Mouse (Mus musculus): Measurements from ENCODE around the gene Cradd. TPM values are rescaled to one million over a fixed set of nuclear protein-coding genes. Genes with fewer than 3 reads are reported as not detected.

Gene Cradd
- polyA plus RNA-seq, 1 experiment = 16.7 TPM

DNA sequence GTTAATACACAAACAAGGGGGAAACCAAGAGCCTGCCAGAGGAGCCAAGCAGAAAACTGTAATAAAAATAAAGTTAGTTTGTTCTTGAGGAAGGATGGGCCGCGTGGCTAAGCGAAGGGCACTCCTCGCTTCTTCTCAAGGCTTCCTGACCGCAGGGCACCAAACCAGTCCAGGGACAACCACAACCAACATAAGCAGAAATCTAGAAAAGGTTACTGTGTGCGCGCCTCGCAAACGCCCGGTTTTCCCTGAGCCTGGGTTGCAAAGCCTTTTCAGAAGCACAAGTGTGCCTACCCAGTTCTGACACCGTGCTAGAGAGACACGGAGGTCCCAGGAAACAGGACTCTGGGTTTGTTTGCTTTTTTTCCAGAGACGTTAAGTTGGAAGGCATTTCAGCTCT, 4.9 kb downstream of the Cradd start:
- TF ChIP-seq POLR2A (IDR thresholded peaks at IDR 0.05; ENCODE audit: low read depth, low read length) = no peak
- TF ChIP-seq CTCF (IDR thresholded peaks at IDR 0.05; ENCODE audit: extremely low read depth, insufficient read length, insufficient replicate concordance, low read depth, low read length) = no peak
- no peak overlapping the region for H3K27ac ChIP-seq (ENCODE audit: insufficient read depth, low read depth, low read length)

DNA sequence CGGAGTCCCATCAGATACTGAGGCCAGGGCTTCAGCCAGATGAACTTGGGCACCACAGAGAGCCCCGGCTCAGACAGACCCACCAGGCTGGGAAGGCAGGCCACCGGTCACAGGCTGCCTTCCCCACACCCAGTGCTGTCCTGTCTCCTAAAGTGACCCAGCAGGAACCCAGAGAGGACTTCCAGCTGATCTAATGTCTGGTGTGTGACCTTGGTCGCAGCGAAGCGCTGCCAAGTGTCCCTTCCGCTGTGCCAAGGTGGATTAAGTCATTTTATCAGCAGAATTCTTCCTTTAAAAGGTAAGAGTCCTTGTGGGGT, 5.6 kb downstream of the Cradd start:
- no peak for TF ChIP-seq POLR2A (IDR thresholded peaks at IDR 0.05; ENCODE audit: low read depth, low read length)
- TF ChIP-seq CTCF (IDR thresholded peaks at IDR 0.05; ENCODE audit: extremely low read depth, insufficient read length, insufficient replicate concordance, low read depth, low read length) = no peak
- Histone ChIP-seq H3K27ac (ENCODE audit: insufficient read depth, low read depth, low read length) (no peak overlapping the region), H3K4me3 (ENCODE audit: low read depth, low read length) (no peak overlapping the region), H3K27me3 (ENCODE audit: control insufficient read depth, insufficient read depth, low read length) (no peaks in the 10 kb centered on the region), H3K36me3 (ENCODE audit: control insufficient read depth, insufficient read depth, low read length) (peaks cover 5% of the 10 kb centered on the region; the same call in 1 of the 2 replicates), H3K4me1 (ENCODE audit: control insufficient read depth, insufficient read depth, insufficient read length, low read length) (peaks cover 21% of the 10 kb centered on the region)
- 88% methylated on average over 7 of the region's 7 CpGs for WGBS

More for the DNA sequence above, 4.9 kb downstream of the Cradd start:
- Histone ChIP-seq H3K4me3 (ENCODE audit: low read depth, low read length) (no peak overlapping the region), H3K4me1 (ENCODE audit: control insufficient read depth, insufficient read depth, insufficient read length, low read length) (peaks cover 18% of the 10 kb centered on the region), H3K36me3 (ENCODE audit: control insufficient read depth, insufficient read depth, low read length) (peaks cover 5% of the 10 kb centered on the region; the same call in 1 of the 2 replicates), H3K27me3 (ENCODE audit: control insufficient read depth, insufficient read depth, low read length) (no peaks in the 10 kb centered on the region)
- 91% methylated on average over 13 of the region's 13 CpGs for WGBS

DNA sequence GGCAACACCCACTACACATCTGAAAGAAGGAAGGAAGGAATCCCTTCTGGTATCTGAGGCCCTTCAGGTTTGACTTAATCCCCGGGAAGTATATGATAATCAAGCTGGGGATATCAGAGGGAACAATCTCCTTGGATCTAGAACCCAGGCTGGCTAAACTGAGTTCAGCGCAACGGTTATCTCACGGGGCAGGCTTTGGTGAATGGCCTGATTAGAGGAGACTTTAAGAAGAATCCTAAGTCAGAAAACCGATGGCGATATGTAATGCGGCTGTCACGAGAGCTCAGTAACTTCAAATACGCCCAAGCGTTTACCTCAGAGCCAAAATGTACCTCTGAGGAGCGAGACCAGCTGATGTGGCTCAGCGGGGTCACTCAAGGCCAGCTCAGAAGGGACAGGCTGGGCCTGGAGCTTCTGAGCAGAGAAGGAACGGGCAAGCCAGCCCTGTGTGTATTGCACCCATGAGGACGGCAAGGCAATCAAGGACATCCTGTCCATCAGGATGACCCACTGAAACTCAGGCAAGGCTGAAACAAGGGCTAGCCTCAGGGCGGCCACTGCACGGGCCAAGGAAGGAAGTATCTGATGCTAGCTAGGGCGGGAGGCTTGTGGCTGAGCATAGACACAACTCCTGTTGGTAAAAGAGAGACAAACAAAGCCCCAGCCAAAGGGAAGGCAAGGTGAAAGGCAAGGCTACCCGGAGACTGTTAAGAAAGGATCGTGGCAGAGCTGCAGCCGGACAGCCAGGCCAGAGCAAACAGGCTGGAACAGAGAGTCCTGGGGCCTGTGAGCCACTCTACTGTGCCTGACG, 6.1 kb downstream of the Cradd start:
- Histone ChIP-seq H3K27me3 (ENCODE audit: control insufficient read depth, insufficient read depth, low read length) (no peaks in the 10 kb centered on the region), H3K4me1 (ENCODE audit: control insufficient read depth, insufficient read depth, insufficient read length, low read length) (peaks cover 21% of the 10 kb centered on the region), H3K4me3 (ENCODE audit: low read depth, low read length) (no peak overlapping the region), H3K27ac (ENCODE audit: insufficient read depth, low read depth, low read length) (no peak overlapping the region), H3K36me3 (ENCODE audit: control insufficient read depth, insufficient read depth, low read length) (peaks cover 5% of the 10 kb centered on the region; the same call in 1 of the 2 replicates)
- TF ChIP-seq POLR2A (IDR thresholded peaks at IDR 0.05; ENCODE audit: low read depth, low read length) (no peak), CTCF (IDR thresholded peaks at IDR 0.05; ENCODE audit: extremely low read depth, insufficient read length, insufficient replicate concordance, low read depth, low read length) (no peak)
- 92% methylated on average over 21 of the region's 21 CpGs for WGBS

DNA sequence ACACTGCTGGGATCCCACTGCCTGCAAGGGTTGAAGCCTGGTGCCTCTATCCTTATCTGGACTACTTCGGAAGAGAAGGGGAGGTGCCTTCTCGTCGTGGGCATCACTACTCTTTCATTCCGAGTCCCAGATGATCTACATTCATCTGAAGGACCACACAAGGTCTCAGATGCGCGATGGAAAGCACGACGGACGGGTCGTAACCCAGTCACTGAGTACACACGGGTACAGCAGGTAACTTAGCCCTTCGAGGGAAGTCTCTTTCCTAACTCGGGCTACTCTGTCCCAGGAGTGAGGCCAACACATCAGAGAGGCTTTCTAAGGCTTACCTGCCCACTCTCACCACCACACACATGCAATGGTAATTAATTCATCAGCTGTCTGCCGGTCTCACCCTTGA, 6.8 kb downstream of the Cradd start:
- H3K4me1 ChIP-seq (ENCODE audit: control insufficient read depth, insufficient read depth, insufficient read length, low read length) = peaks cover 14% of the 10 kb centered on the region
- TF ChIP-seq CTCF (IDR thresholded peaks at IDR 0.05; ENCODE audit: extremely low read depth, insufficient read length, insufficient replicate concordance, low read depth, low read length) = no peak
- TF ChIP-seq POLR2A (IDR thresholded peaks at IDR 0.05; ENCODE audit: low read depth, low read length) = no peak
- 89% methylated on average over 14 of the region's 14 CpGs for whole genome bisulfite sequencing
- H3K27me3 ChIP-seq (ENCODE audit: control insufficient read depth, insufficient read depth, low read length) = no peaks in the 10 kb centered on the region
- no peak overlapping the region for H3K4me3 ChIP-seq (ENCODE audit: low read depth, low read length)
- H3K27ac ChIP-seq (ENCODE audit: insufficient read depth, low read depth, low read length) = no peak overlapping the region
- peaks cover 5% of the 10 kb centered on the region; the same call in 1 of the 2 replicates for H3K36me3 ChIP-seq (ENCODE audit: control insufficient read depth, insufficient read depth, low read length)

DNA sequence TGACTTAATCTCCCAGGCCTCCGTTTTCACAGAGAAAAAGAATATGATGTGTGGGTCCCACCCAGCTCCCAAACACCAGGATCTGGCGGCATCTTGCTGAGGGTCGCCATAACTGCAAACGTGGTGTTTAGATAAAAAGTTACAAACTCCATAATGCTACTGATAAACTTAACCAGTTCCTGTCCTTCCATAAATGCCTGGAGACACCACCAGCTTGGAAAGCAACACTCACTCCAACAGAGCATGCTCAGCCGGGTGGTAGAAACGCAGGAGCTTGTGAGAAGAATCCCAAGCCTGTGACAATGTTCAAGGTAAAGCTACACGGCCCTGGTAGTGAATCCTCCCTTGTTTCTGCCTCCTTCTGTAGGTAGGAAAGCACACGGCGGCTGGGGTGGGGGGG, 7.3 kb downstream of the Cradd start:
- no peak overlapping the region for H3K4me3 ChIP-seq (ENCODE audit: low read depth, low read length)
- H3K4me1 ChIP-seq (ENCODE audit: control insufficient read depth, insufficient read depth, insufficient read length, low read length) = peaks cover 12% of the 10 kb centered on the region
- 78% methylated on average over 9 of the region's 9 CpGs for WGBS
- H3K27ac ChIP-seq (ENCODE audit: insufficient read depth, low read depth, low read length) = no peak overlapping the region
- no peak for TF ChIP-seq CTCF (IDR thresholded peaks at IDR 0.05; ENCODE audit: extremely low read depth, insufficient read length, insufficient replicate concordance, low read depth, low read length)
- no peak for TF ChIP-seq POLR2A (IDR thresholded peaks at IDR 0.05; ENCODE audit: low read depth, low read length)
- no peaks in the 10 kb centered on the region for H3K27me3 ChIP-seq (ENCODE audit: control insufficient read depth, insufficient read depth, low read length)
- H3K36me3 ChIP-seq (ENCODE audit: control insufficient read depth, insufficient read depth, low read length) = peaks cover 5% of the 10 kb centered on the region; the same call in 1 of the 2 replicates

DNA sequence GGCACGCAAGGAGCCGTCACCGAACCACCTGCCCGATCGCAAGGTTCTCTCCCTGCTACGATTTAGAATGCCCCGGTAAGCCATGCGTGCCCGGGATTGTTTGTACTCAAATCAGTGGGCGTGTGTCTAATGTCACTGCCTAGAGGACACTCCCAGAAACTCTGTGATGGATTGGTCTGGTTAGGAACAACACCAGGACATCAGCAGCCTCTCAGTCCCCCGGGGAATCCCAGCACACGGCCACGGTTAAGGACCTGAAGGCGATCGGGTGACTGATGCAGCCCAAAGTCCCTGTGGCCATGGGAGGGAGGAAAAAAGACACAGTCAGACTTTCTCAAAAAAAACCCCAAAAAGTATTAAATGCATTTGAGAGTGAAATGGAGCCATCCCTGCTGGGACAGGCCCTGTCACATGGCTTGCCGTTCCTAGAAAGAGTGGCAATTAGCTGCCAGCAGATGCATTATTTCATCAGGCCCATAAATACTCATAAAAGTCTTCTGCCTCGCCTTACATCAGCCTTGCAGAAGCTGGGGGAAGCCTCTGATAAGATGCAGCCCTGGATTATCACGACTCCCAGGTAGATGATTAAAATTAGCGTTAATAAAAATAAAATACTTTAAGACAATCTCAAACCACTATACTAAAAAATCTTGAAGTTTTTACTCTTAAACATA, 8.0 kb downstream of the Cradd start:
- H3K4me1 ChIP-seq (ENCODE audit: control insufficient read depth, insufficient read depth, insufficient read length, low read length) = peaks cover 12% of the 10 kb centered on the region
- 49% methylated on average over 19 of the region's 19 CpGs for WGBS
- TF ChIP-seq POLR2A (IDR thresholded peaks at IDR 0.05; ENCODE audit: low read depth, low read length) (no peak), CTCF (IDR thresholded peaks at IDR 0.05; ENCODE audit: extremely low read depth, insufficient read length, insufficient replicate concordance, low read depth, low read length) (no peak)
- no peak overlapping the region for H3K27ac ChIP-seq (ENCODE audit: insufficient read depth, low read depth, low read length)
- H3K36me3 ChIP-seq (ENCODE audit: control insufficient read depth, insufficient read depth, low read length) = peaks cover 5% of the 10 kb centered on the region; the same call in 1 of the 2 replicates
- H3K4me3 ChIP-seq (ENCODE audit: low read depth, low read length) = no peak overlapping the region
- H3K27me3 ChIP-seq (ENCODE audit: control insufficient read depth, insufficient read depth, low read length) = no peaks in the 10 kb centered on the region

DNA sequence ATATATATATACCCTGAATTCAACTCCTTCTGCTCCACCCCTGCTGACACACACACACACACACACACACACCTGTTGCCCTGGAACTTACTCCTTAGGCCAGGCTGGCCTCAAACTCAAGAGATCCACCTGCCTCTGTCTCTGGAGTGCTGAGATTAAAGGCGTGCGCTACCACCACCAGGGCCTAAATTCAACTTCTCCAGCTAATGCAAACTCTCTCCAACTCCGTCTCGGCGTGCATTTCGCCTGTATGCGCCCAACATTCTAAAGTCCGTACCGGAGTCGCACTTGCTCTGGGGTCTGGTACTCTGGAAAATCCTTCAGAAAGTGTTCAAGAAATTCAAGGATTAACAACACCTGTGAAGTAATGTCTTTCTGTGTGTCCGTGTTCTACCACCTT, 8.6 kb downstream of the Cradd start:
- WGBS = 96% methylated on average over 11 of the region's 11 CpGs
- no peak overlapping the region for H3K4me3 ChIP-seq (ENCODE audit: low read depth, low read length)
- peaks cover 10% of the 10 kb centered on the region for H3K4me1 ChIP-seq (ENCODE audit: control insufficient read depth, insufficient read depth, insufficient read length, low read length)
- H3K36me3 ChIP-seq (ENCODE audit: control insufficient read depth, insufficient read depth, low read length) = peaks cover 5% of the 10 kb centered on the region; the same call in 1 of the 2 replicates
- TF ChIP-seq CTCF (IDR thresholded peaks at IDR 0.05; ENCODE audit: extremely low read depth, insufficient read length, insufficient replicate concordance, low read depth, low read length) (no peak), POLR2A (IDR thresholded peaks at IDR 0.05; ENCODE audit: low read depth, low read length) (no peak)
- H3K27me3 ChIP-seq (ENCODE audit: control insufficient read depth, insufficient read depth, low read length) = no peaks in the 10 kb centered on the region
- no peak overlapping the region for H3K27ac ChIP-seq (ENCODE audit: insufficient read depth, low read depth, low read length)

Data from small intestine, adult 2 months (tissue).